Mouse (Mus musculus): ENCODE data around the gene Pml.
A peak's percentile ranks its signal among the peaks of the same experiment; 100 is the strongest.

Gene Pml

DNA sequence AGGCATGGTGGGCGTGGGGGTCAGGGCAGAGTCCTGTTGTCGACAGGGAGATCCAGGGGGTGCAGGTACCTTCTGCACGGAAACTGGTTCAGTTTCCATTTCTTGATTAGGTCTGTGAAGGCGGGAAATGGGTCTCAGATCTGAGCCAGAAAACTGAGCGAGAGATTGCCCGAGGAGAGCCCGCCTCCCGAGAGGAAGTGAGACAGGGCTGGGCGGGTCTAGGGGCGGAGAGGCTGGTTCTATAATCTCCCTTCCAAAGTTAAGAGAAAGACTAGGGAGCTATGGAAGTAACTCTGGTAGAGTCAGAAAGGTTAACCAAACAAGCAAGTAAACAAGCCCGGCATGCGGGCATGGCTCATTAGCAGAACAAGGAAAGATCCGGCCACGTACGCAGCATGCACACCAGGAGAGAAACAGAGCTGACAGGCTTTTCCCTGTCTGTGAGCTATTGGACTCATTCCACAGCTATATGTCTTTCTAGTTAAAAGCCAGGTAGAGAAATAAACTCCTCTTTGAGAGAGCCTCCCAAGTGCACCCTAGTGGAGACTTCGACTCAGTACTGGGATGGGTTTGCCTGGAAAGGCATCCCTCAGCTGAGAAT, at the start of gene Pml:
Gene Pml (minus strand): TSS at position 195 of the 601 bp plus-strand sequence.
- DNase-seq (ENCODE audit: low spot score), result peak; percentile 63

DNA sequence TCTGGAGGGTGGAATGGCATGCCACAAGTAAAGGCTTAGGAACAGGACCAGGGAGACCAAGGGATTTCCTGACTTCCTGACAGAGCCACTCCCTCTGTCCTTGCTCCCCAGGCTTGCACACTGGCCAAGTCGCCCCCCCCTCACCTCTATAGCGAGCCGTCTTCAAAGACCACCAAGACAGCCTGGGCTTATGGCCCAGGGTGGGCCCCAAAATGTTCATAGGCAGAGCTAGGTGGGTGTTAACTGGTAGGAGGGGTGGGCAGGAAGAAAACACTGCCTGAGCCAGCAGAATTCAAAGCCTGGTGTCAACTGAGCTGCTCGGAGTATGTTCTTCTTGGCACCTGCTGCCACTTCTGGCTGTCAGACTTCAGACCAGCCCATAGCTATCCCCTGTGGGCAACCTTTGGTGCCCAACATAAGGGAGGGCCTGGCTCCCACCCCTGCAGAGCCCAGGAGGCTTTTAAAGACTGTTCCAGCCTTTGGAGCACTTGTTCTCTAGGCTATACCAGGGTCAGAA, 48.4 kb upstream of the Pml start:
- DNase-seq (ENCODE audit: low spot score), result no peak

DNA sequence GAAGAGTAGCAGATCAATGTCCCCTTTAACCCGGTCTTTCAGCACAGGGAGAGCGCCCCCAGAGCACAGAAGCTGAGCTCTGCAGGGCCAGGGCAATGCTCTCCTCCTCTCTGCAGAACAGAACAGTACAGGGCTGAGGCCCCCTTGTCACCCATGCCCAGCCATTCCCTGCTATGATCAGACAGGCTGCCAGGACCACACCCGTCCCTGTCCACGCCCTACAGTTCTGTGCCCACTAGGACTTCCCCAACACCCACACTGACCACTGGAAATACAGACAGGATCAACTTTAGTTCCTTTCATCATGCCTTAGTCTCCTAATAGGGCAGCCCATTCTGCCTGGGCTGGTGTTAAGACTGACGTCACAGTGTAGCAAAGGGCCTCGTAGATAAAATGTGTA, 47.5 kb upstream of the Pml start:
- no peak for DNase-seq (ENCODE audit: low spot score)

DNA sequence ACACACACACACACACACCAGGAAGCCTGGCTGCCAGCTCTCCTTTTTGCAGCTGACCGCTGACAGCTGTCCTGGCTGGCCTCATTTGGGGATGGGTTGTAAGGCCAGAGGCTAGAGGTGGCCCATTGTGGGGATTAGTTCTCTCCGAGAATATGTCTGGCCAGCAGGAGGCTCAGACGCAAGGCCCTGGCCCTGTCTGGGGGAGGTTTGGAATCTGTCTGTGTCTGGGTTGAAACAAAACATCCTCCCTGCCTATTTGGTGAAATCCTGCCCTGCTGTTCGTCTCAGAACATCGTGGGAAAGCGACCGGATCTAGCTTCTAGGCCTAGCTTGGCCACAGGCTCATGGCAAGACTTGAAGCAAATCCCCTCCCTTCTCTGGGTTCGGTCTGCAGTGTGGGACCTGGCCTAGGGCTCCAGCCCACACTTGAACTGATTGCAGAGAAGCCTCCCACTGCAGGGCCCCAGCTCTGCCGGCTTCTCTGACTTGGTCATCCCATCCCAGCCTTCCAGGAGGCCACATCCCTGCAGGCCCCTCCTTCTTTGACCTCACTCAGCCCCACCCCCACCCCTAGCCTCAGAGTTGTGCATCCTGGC, 46.3 kb upstream of the Pml start:
- DNase-seq (ENCODE audit: low spot score), result no peak

DNA sequence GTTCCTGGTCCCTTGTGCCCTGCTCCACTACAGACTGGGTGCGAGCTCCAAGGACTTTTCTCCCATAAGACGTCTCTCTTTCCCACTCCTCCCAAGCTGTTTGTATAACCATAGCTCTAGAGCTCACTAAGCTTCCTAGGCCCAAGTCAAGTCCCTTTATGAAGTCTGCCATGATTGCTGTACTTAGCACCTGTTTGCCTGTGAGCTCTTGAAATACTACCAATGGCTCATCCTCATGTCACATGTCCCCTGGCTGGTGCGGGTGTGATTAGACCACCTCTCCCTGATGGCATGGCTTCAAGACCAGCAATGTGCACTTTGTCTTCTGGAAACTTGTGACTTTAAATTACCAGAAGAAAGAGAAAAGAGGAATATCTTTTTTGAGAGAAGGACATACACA, 45.8 kb upstream of the Pml start:
- no peak for DNase-seq (ENCODE audit: low spot score)

DNA sequence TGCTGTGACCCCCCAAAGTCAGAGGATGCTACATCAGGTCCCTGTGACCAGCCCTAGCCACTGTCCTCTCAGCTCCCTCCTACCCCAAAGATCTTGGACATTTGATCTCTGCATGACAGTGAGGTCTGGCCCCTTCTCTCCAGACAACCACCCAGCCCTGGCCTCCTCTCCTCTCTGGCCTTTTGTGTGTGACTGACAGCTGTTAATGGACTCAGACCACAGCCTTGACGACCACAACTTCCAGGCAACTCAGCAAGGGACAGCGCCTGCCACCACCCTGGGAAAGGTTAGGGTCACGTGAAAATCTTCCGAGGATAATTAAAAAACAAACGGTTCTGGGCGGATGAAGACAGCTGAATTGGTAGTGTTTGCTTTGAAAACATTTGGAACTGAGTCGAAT, 44.9 kb upstream of the Pml start:
- DNase-seq (ENCODE audit: low spot score), result no peak

DNA sequence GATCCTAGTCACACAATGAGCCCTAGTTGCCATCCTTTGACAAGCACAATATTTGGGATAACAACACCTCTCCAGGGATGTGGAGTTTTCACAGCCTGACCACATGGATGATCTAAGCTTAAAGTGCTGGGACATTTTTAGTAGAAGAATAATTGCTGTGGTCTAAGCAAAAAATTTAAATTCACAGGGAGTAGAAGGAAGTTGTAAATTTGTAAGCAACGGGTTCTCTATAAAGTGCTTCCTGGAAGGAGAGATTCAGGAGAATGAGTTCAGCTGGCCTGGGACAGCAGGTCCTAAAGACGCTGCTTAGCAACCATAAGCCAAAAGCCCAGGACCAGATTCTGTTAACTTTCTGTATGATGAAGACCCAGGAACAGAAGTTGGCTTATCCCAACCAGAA, 40.3 kb upstream of the Pml start:
- no peak for DNase-seq (ENCODE audit: low spot score)

DNA sequence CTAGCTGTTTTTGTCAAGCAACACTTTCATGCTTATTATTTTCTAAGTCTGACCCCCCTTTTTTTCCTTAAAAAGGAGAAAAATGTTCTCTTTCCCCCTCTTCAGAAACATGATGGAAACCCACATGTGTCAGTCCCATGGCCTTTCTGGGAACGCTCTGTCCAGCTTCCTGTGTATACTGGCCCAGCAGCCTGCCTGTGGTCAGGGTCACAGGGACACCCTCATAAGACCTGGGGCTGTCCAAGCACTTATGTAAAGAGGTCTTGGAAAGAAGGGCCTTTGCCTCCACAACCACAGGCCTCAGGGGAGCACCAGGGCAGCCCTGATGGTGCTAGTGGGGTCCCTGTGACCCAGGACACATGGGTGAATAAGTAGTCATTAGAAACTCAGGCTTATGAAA, 39.5 kb upstream of the Pml start:
- no peak for DNase-seq (ENCODE audit: low spot score)

DNA sequence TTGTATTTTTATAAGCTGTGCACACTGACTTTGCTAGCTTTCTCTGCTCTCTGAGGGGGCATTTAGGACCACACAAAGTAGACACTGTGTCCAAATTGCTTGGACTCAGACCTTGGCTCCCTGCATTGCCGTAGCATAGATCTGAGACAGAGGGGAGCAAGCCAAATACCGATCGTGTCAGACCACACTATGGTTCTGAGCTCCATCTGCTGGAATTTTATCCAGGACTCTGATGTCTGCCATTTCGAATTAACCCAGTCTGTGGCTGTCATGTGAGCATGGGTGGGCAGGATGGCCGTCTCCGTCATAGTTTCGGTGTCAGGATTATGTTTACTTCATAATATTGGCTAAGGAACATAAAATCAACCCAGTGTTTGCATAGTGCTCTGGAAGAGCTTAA, 33.8 kb upstream of the Pml start:
- no peak for DNase-seq (ENCODE audit: low spot score)

DNA sequence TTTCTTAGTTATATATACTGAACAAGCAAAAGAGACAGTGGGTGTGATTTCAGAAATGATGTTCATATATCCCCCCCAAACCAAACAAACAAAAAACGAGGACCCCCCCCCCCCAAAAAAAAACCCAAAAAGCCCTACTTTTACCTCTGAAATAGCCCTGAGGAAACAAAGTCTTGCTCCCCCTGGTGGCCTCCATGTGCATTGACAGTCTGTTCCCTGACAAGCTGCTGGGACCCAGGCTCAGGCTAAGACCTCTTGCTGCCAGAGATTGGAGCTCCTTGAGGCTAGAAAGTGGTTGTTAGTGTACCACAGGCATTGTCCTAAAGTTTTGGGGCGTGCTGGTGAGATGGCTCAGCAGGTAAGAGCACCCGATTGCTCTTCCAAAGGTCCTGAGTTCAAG, 32.0 kb upstream of the Pml start:
- no peak for DNase-seq (ENCODE audit: low spot score)

DNA sequence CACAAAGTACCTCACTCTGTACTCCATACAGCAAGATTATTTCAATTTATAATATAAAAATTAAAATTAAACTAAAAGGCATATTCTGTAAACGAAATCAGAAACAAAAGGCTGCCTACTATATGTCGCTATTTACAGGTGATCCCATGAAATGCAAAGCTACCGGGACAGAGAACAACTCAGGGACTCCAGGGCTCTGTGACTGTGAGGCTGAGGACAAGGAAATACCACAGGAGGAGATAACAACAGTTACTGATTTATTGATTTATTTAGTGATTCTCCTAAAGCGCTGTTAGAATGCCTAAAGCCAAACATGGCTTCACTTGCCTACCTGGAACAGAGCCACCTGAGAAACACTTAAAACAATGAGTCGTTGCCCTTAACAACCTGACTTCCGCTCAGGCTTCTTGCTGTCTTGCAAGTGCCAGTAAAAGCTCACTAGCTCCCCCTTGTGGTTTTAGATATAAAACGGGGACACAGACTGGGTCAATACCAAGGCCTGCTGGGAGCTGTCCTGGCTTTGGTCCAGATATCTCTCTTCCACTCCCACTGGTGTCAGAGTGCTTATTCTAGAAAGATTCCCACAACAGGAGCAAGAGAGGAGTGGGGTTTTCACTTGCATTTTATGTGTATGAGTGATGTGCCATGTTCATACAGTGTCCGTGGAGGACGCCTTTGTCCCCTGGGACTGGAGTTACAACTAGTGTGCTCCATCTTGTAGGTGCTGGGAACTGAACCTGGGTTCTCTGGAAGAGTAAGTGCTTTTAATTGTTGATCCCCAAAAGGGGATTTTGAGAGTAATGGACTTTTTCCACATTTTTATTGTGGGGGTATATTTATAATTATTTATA, 30.9 kb upstream of the Pml start:
- peak; percentile 74 for DNase-seq (ENCODE audit: low spot score)

DNA sequence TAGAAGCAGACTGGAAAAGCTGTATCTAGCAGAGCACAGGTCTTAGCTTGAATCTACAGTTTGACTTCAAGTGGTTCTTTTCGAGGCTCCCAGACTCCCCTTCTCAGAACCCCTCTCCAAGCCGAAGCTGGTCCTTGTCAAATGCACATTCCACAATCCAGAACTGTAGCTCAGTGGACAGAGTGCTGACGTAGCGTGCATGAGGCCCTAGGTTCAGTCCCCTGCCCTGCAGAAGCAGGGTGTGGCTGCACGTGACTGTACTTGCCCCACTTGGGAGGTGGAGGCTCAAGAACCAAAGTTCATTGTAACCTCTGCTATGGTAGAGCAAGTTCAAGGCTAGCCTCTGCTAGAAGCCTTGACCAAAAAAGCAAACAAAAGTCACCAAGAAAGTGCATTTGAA, 30.2 kb upstream of the Pml start:
- DNase-seq (ENCODE audit: low spot score), result no peak

DNA sequence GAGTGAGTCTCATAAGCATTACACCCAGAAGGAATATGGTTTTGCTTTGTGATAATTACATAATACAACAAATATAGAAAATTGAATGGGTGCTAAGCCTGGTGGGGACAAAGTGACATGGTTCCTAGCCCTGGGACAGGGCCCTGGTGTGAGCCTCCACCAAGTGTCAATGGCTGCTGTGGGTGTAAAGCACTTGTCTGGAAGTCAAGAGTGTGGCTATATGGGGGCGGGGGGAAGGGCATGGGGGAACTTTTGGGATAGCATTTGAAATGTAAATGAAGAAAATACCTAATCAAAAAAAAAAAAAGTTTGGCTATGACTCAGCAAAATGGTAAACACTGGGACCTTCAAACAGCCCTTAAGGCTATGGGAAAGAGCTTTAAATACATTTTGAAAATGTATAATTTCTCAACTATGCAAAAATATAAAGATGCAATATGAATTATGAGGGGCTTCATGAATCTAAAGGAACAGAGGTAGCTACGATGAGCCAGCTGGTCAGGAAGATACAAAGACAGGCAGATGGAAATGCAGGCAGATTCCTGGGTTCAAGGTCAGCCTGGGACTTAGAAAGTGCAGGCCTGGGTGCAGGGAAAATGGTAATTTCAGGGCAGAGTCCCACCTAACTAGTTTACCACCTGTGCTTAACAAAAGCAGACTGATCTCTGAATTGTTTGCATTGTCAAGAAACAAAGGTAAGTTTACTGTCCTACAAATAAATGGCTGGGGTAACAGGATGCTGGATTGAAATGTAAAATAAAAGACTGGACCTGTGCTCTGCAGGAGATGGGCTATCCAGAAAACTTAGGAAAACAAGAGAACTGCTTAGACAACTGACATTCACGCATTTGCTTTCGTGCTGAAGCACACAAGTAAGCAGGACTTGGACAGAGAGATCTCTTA, 29.5 kb upstream of the Pml start:
- no peak for DNase-seq (ENCODE audit: low spot score)

DNA sequence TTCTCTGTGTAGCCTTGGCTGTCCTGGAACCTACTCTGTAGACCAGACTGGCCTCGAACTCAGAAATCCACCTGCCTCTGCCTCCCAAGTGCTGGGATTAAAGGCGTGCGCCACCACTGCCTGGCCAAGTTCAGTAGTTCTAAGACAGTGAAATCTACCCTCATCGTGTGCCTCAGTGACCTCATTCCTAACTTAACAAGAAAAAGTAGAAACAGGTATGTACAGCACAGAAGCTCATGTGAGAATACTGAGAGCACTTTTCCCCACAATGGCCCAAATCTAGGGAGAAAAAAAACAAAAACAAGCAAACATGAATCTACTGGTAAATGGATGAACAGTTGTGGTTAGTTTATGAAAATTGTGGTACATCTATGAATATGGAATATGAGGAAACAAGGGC, 28.7 kb upstream of the Pml start:
- no peak for DNase-seq (ENCODE audit: low spot score)

DNA sequence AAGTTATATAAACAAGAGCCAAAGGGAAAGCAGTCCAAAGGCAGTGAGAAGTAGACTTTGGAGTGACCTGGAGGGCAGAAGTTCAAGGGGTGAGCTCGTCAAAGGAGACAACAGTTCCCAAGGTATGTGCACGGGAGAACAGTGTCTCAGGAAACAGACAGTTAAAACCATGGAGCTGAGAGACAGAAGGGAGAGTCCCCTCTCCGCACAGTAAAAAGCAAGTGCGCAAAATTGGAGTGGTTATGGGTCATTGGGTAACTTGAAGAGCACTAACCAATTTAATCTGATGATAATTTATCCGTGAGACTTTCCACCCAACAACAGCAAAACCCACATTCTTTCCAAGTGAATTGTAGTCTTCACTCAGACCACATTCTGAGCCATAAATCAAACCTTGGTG, 26.8 kb upstream of the Pml start:
- DNase-seq (ENCODE audit: low spot score), result no peak

DNA sequence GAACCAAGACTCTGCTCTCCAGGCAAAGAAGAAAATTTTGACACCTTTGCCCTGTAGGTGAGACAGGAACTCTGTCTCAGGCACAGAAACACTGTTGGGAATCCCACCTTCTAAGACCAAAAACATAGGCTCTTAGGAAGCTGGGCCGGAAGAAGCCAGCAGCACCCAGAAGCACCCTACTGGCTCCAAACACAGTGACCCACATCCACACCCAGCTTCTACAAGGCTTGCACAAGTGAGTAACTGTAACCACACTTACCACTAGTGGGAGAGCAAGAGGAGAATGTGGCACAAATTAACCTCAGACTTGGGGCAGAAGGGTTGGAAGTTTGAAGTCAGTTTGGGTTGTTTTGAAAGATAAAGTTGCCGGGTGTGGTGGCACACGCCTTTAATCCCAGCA, 26.2 kb upstream of the Pml start:
- DNase-seq (ENCODE audit: low spot score), result no peak

DNA sequence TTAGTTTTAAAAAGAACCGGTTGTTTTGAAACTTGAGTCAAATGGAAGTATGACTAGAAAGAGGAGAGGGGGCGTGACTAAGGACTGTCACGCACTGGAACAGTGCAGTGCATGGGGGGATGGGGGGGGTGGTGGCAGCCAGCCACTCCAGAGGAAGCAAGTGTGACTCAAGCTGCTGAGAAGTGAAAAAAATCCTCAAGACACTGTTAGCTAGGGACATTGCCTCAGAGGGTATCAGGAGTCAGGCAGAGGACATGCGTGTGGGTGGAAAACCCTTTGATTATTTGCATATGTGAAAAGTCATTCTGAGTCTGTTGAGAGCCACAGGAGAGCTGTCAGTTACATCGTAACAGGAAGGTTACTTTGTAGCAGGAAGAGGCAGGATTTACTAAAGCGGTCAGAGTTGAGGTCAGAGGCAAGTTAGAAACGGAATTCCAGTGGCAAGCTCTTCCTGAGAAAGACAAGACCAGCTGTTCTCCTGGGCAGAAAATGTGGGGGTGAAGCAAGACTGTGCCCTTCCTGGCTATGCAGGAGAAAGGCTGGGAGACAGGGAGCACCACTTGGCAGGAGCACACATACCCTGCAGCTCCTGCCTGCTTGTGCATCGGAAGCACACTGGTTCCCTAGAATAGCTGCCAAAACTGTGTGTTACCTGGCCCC, 25.7 kb upstream of the Pml start:
- no peak for DNase-seq (ENCODE audit: low spot score)

DNA sequence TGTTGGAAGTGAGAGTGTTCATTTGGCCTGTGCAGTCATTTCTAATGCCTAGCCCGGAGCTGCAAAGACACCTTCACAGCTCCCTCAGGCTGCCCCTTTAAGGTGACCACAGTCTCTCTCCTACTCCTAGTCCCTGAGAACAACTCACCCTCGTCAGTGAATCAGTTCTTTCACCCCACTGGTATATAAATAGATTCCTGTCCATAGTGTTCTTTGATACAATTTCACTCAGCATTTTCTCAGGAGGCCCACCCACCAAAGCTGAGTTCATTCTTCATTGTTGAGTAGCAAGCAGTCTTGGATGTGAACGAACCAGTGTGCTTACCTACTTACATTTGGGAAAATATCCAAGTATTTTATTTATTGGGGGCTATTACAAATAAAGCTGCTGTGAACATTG, 25.0 kb upstream of the Pml start:
- no peak for DNase-seq (ENCODE audit: low spot score)

DNA sequence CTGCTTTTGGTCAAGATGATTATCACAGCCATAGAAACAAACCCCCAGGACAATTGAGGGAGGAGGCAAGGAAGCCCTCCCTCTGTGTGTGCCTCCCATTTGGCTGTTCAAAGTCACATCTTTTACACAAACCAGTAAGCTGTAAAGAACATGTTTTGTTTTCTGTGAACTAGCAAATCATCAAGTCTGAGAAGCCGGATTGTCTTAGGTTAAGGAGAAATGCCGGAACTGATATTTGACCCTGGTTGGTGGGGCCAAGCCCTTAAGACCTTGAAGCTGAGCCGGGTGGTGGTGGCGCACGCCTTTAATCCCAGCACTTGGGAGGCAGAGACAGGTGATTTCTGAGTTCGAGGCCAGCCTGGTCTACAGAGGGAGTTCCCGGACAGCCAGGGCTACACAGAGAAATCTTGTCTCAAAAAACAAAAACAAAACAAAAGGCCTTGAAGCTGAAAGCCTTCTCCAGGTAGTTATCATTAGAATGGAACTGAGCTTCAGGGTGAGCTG, 24.6 kb upstream of the Pml start:
- DNase-seq (ENCODE audit: low spot score), result no peak

DNA sequence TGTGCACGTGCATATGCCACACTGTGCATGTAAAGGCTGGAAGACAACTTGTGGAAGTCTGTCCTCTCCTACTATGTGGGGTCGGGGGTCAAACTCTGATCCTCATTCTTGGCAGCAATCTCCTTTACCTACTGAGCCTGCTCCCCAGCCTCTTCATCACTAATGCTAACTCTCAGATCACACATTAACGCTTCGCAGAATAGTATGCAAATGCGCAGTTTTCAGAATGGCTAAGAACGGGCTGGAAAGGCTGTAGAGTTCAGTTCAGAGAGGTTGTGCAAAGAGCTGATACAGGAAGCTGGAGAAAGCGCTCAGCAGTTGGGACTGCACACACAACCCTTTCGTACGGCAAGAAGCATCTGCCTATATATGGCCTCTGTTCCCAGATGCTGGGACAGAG, 23.3 kb upstream of the Pml start:
- DNase-seq (ENCODE audit: low spot score), result no peak

DNA sequence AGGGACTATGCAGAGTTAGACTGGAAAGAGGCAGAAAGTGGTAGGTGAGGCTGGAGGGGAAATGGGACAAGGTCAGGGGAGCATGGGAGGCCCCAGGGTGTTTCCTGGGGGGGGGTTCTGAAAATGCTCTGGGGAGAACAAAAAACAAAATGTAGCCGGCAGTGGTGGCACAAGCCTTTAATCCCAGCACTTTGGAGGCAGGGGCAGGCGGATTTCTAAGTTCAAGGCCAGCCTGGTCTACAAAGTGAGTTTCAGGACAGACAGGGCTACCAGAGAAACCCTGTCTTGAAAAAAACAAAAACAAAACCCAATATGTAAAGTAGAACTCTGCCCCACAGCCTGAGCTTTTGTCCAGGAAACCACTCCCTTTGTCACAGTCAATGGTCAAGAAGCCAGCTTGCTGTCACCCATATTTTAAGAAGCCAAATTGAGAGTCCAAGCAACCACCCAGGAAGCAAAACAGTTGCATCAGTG, 22.5 kb upstream of the Pml start:
- DNase-seq (ENCODE audit: low spot score), result no peak
